In genomic region chr17:25230014-25230655, GRCm38 (mm10) we compare ENCODE assay signal across 9 mouse cellular contexts. TPM values are rescaled to one million over a fixed set of nuclear protein-coding genes. Genes with fewer than 3 reads are reported as not detected.
DNase-seq lines count a peak whose midpoint lies in the region; ATAC-seq and TF ChIP-seq lines count a peak whose summit lies in the region.
"Not testable (repeated sequence)": the region's sequence is repeated elsewhere in the genome, so short reads cannot be mapped to it uniquely, and the experiment has no call there.
"Had no signal": no experiment of that assay in that cellular context is flagged by ENCODE, and none has a peak within 500 bp of the region (broad histone marks: within the 10 kb centered on the region; RNA-seq: fewer than 3 reads in every experiment).

No protein-coding gene starts in this region.

- peak; percentile 51; the same call in 1 of the 2 replicates for ATAC-seq in forebrain, postnatal 0 days
- ATAC-seq in hindbrain, embryonic 14.5 days (ENCODE audit: low FRiP score), result peak; percentile 56; the same call in 1 of the 2 replicates
- ATAC-seq in intestine, postnatal 0 days, result peak; percentile 62; the same call in 1 of the 2 replicates
- peak; percentile 86 for ATAC-seq in lung, postnatal 0 days
- ATAC-seq in stomach, postnatal 0 days (ENCODE audit: low FRiP score, low TSS enrichment), result 0 out of 2 replicates have a peak, but pooled peaks have one; percentile 40

- H3K27me3 ChIP-seq in forebrain, postnatal 0 days (ENCODE audit: insufficient read depth, low read length); hindbrain, embryonic 14.5 days (ENCODE audit: control insufficient read depth, insufficient read depth, low read length); intestine, postnatal 0 days (replicated peaks; ENCODE audit: control insufficient read depth, insufficient read depth, low read length); lung, postnatal 0 days (replicated peaks; ENCODE audit: insufficient read depth, low read length); stomach, postnatal 0 days (ENCODE audit: control insufficient read depth, insufficient read depth, low read length): not testable (repeated sequence)

- peak; percentile 21 for DNase-seq in cerebellum, adult 9-11 months
- DNase-seq in forebrain, postnatal 0 days; hindbrain, embryonic 14.5 days (ENCODE audit: low spot score); lung, postnatal 0 days (ENCODE audit: low spot score); stomach, postnatal 0 days (ENCODE audit: low spot score): not testable (repeated sequence)
- DNase-seq in kidney, adult 9 months, result peak; percentile 67
- peak; percentile 34 to 65 for DNase-seq in kidney, postnatal 25 days

- not testable (repeated sequence) for H3K4me3 ChIP-seq in forebrain, postnatal 0 days (ENCODE audit: low read depth, low read length); hindbrain, embryonic 14.5 days (replicated peaks; ENCODE audit: low read length); intestine, postnatal 0 days (ENCODE audit: low read depth, low read length); lung, postnatal 0 days (ENCODE audit: low read depth, low read length); stomach, postnatal 0 days (ENCODE audit: low read depth, low read length)

- not testable (repeated sequence) for H3K9ac ChIP-seq in forebrain, postnatal 0 days; hindbrain, embryonic 14.5 days; intestine, postnatal 0 days (ENCODE audit: low read depth, low read length); lung, postnatal 0 days (replicated peaks; ENCODE audit: low read depth); stomach, postnatal 0 days (ENCODE audit: low read length)

- not testable (repeated sequence) for TF ChIP-seq CTCF in forebrain, postnatal 0 days (IDR thresholded peaks at IDR 0.05; ENCODE audit: low read depth); intestine, postnatal 0 days (IDR thresholded peaks at IDR 0.05; ENCODE audit: low read depth); lung, postnatal 0 days (IDR thresholded peaks at IDR 0.05); stomach, postnatal 0 days (IDR thresholded peaks at IDR 0.05; ENCODE audit: low read depth)

- WGBS in forebrain, postnatal 0 days, result 73% methylated on average over 15 of the region's 17 CpGs
- 82% methylated on average over 13 of the region's 17 CpGs for WGBS in hindbrain, embryonic 14.5 days
- 77% methylated on average over 12 of the region's 17 CpGs for WGBS in intestine, postnatal 0 days
- WGBS in lung, postnatal 0 days, result 47% methylated on average over 14 of the region's 17 CpGs
- WGBS in stomach, postnatal 0 days, result 73% methylated on average over 12 of the region's 17 CpGs

- not testable (repeated sequence) for H3K27ac ChIP-seq in forebrain, postnatal 0 days (ENCODE audit: low read depth, low read length); hindbrain, embryonic 14.5 days; intestine, postnatal 0 days (ENCODE audit: low read depth, low read length); lung, postnatal 0 days (ENCODE audit: low read length); stomach, postnatal 0 days (replicated peaks)

- H3K9me3 ChIP-seq in forebrain, postnatal 0 days (ENCODE audit: low read length); hindbrain, embryonic 14.5 days (ENCODE audit: control insufficient read depth, low read length); intestine, postnatal 0 days (ENCODE audit: control insufficient read depth); lung, postnatal 0 days (ENCODE audit: low read length); stomach, postnatal 0 days (ENCODE audit: control insufficient read depth, low read length): not testable (repeated sequence)

- not testable (repeated sequence) for H3K4me1 ChIP-seq in forebrain, postnatal 0 days (ENCODE audit: insufficient read depth); hindbrain, embryonic 14.5 days (replicated peaks; ENCODE audit: control insufficient read depth, insufficient read depth, low read length); intestine, postnatal 0 days (replicated peaks; ENCODE audit: control insufficient read depth, insufficient read depth, low read length); lung, postnatal 0 days (ENCODE audit: insufficient read depth, low read depth, low read length); stomach, postnatal 0 days (replicated peaks; ENCODE audit: control insufficient read depth, insufficient read depth)

- not testable (repeated sequence) for H3K4me2 ChIP-seq in forebrain, postnatal 0 days (ENCODE audit: low read depth); hindbrain, embryonic 14.5 days (replicated peaks); intestine, postnatal 0 days (replicated peaks; ENCODE audit: low read depth); lung, postnatal 0 days (replicated peaks; ENCODE audit: low read depth, low read length); stomach, postnatal 0 days (replicated peaks; ENCODE audit: low read depth)

- peaks cover 54% of the 10 kb centered on the region for H3K36me3 ChIP-seq in forebrain, postnatal 0 days (ENCODE audit: insufficient read depth)
- H3K36me3 ChIP-seq in hindbrain, embryonic 14.5 days (replicated peaks; ENCODE audit: control insufficient read depth, insufficient read depth), result peaks cover 46% of the 10 kb centered on the region
- peaks cover 37% of the 10 kb centered on the region for H3K36me3 ChIP-seq in intestine, postnatal 0 days (ENCODE audit: control insufficient read depth, insufficient read depth)
- H3K36me3 ChIP-seq in lung, postnatal 0 days (ENCODE audit: insufficient read depth, low read length), result peaks cover 16% of the 10 kb centered on the region
- H3K36me3 ChIP-seq in stomach, postnatal 0 days (ENCODE audit: control insufficient read depth, insufficient read depth, low read length), result not testable (repeated sequence)

- TF ChIP-seq EP300 in lung, postnatal 0 days (IDR thresholded peaks at IDR 0.05); stomach, postnatal 0 days (optimal IDR thresholded peaks at IDR 0.05): not testable (repeated sequence)

RNA-seq across cellular contexts. Expression of gene Gnptg, which starts 9.8 kb away (rescaled TPM):
- total RNA-seq in forebrain, postnatal 0 days (2014; rRNA removed), result 91.3 and 109 TPM in 2 replicates
- polyA plus RNA-seq in forebrain, postnatal 0 days (2015; fragmentation: Nextera tagmentation; extraction: Ambion mirVana), result 119 and 121 TPM in 2 replicates
- 90.5 and 91.1 TPM in 2 replicates for polyA plus RNA-seq in hindbrain, embryonic 14.5 days (2014; fragmentation: Nextera tagmentation; extraction: Ambion mirVana)
- 41.0 and 42.1 TPM in 2 replicates for polyA plus RNA-seq in intestine, postnatal 0 days (2015; fragmentation: Nextera tagmentation; extraction: Ambion mirVana)
- polyA plus RNA-seq in lung, postnatal 0 days (2015; fragmentation: Nextera tagmentation; extraction: Ambion mirVana), result 68.3 and 74.5 TPM in 2 replicates
- polyA plus RNA-seq in stomach, postnatal 0 days (2015; fragmentation: Nextera tagmentation; extraction: Ambion mirVana), result 36.0 and 39.3 TPM in 2 replicates

RNA-seq across cellular contexts. Expression of gene Tsr3, which starts 9.8 kb away (rescaled TPM):
- total RNA-seq in forebrain, postnatal 0 days (2014; rRNA removed), result 56.6 and 62.0 TPM in 2 replicates
- polyA plus RNA-seq in forebrain, postnatal 0 days (2015; fragmentation: Nextera tagmentation; extraction: Ambion mirVana), result 70.0 and 78.6 TPM in 2 replicates
- 52.1 and 53.4 TPM in 2 replicates for polyA plus RNA-seq in hindbrain, embryonic 14.5 days (2014; fragmentation: Nextera tagmentation; extraction: Ambion mirVana)
- 23.3 and 23.4 TPM in 2 replicates for polyA plus RNA-seq in intestine, postnatal 0 days (2015; fragmentation: Nextera tagmentation; extraction: Ambion mirVana)
- polyA plus RNA-seq in lung, postnatal 0 days (2015; fragmentation: Nextera tagmentation; extraction: Ambion mirVana), result 33.0 and 37.2 TPM in 2 replicates
- polyA plus RNA-seq in stomach, postnatal 0 days (2015; fragmentation: Nextera tagmentation; extraction: Ambion mirVana), result 31.3 and 33.7 TPM in 2 replicates

RNA-seq across cellular contexts. Expression of gene Baiap3, which starts 26.0 kb away (rescaled TPM):
- total RNA-seq in forebrain, postnatal 0 days (2014; rRNA removed), result 30.2 and 70.8 TPM in 2 replicates
- polyA plus RNA-seq in forebrain, postnatal 0 days (2015; fragmentation: Nextera tagmentation; extraction: Ambion mirVana), result 8.2 and 16.2 TPM in 2 replicates
- 10.8 and 15.9 TPM in 2 replicates for polyA plus RNA-seq in hindbrain, embryonic 14.5 days (2014; fragmentation: Nextera tagmentation; extraction: Ambion mirVana)
- polyA plus RNA-seq in intestine, postnatal 0 days (2015; fragmentation: Nextera tagmentation; extraction: Ambion mirVana), result 0.86 and 1.1 TPM in 2 replicates
- polyA plus RNA-seq in lung, postnatal 0 days (2015; fragmentation: Nextera tagmentation; extraction: Ambion mirVana), result 2.6 and 2.8 TPM in 2 replicates
- polyA plus RNA-seq in stomach, postnatal 0 days (2015; fragmentation: Nextera tagmentation; extraction: Ambion mirVana), result 1.2 and 1.3 TPM in 2 replicates
- total RNA-seq: gastrocnemius, adult 8-10 months had no signal

RNA-seq across cellular contexts. Expression of gene Unkl, which starts 41.9 kb away (rescaled TPM):
- total RNA-seq in forebrain, postnatal 0 days (2014; rRNA removed), result 21.6 and 22.8 TPM in 2 replicates
- polyA plus RNA-seq in forebrain, postnatal 0 days (2015; fragmentation: Nextera tagmentation; extraction: Ambion mirVana), result 7.6 and 11.6 TPM in 2 replicates
- 9.4 and 9.9 TPM in 2 replicates for polyA plus RNA-seq in hindbrain, embryonic 14.5 days (2014; fragmentation: Nextera tagmentation; extraction: Ambion mirVana)
- 1.9 and 2.2 TPM in 2 replicates for polyA plus RNA-seq in intestine, postnatal 0 days (2015; fragmentation: Nextera tagmentation; extraction: Ambion mirVana)
- polyA plus RNA-seq in lung, postnatal 0 days (2015; fragmentation: Nextera tagmentation; extraction: Ambion mirVana), result 7.0 and 7.8 TPM in 2 replicates
- 3.0 and 3.1 TPM in 2 replicates for polyA plus RNA-seq in stomach, postnatal 0 days (2015; fragmentation: Nextera tagmentation; extraction: Ambion mirVana)

RNA-seq across cellular contexts. Expression of gene Ube2i, which starts 44.3 kb away (rescaled TPM):
- 508 and 550 TPM in 2 replicates for total RNA-seq in forebrain, postnatal 0 days (2014; rRNA removed)
- polyA plus RNA-seq in forebrain, postnatal 0 days (2015; fragmentation: Nextera tagmentation; extraction: Ambion mirVana), result 439 and 486 TPM in 2 replicates
- polyA plus RNA-seq in hindbrain, embryonic 14.5 days (2014; fragmentation: Nextera tagmentation; extraction: Ambion mirVana), result 430 and 441 TPM in 2 replicates
- polyA plus RNA-seq in intestine, postnatal 0 days (2015; fragmentation: Nextera tagmentation; extraction: Ambion mirVana), result 253 and 257 TPM in 2 replicates
- polyA plus RNA-seq in lung, postnatal 0 days (2015; fragmentation: Nextera tagmentation; extraction: Ambion mirVana), result 456 and 477 TPM in 2 replicates
- 308 and 318 TPM in 2 replicates for polyA plus RNA-seq in stomach, postnatal 0 days (2015; fragmentation: Nextera tagmentation; extraction: Ambion mirVana)
